ENCODE assay signal across 8 mouse cellular contexts in the genomic region with DNA sequence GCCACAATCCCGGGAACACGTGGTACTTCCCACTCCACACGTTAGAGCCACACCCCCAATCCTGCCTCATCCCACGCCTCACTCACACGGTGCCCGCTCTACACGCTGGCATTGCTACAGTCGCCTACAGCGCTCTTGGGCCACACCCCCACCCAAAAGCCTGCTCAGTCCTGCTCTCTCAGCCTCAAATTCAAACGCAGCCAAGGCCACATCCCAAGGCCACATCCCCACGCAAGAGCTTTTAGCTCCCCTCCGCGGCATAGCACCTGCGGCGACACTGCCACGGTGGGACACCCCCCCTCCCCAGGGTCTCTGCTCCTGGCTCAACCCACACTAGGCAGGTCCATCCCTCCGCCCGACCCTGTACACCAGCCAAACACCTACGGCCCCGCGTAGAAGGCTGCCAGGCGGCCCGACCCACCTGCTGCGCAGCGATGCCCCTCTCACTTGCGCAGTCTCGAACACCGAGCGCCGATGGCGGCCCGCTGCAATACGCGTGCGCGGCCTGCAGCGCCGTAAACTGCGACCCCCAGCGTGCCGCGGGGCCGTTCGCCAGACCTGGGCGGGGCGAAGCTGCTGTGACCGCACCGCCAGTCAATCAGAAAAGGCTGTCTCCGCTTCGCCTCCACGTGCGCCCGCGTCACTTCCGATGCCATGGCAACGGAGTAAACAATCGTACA. TPM values are rescaled to one million over a fixed set of nuclear protein-coding genes. Genes with fewer than 3 reads are reported as not detected.
DNase-seq lines count a peak whose midpoint lies in the region; ATAC-seq lines count a peak whose summit lies in the region.

No protein-coding gene starts in this region.

- H3K27me3 ChIP-seq in intestine, embryonic 15.5 days (replicated peaks) = no peaks in the 10 kb centered on the region

- intact Hi-C loops in gastrocnemius, postnatal 36 days (cut with DNase I) = no loop called here
- intact Hi-C loops in left cerebral cortex, postnatal 36 days (cut with DNase I) = loop anchor here (1.0 to 5.0 kb wide), 2 partner anchors 23 to 37 kb away; a partner anchor contains a TSS

- no peaks in the 10 kb centered on the region for H3K9me3 ChIP-seq in intestine, embryonic 15.5 days

- peak; percentile 85 for DNase-seq in adrenal gland, adult 2 months
- peak; percentile 95 for DNase-seq in embryo, embryonic 10 days (ENCODE audit: low spot score)
- peak; percentile 26 to 53 for DNase-seq in gastrocnemius, postnatal 36 days
- peak; percentile 84 to 87 for DNase-seq in left cerebral cortex, postnatal 36 days (ENCODE audit: low spot score in 2 of 2)
- peak; percentile 92 for DNase-seq in mesoderm, embryonic 11.5 days (ENCODE audit: low read depth, low spot score)
- DNase-seq in right cerebral cortex, postnatal 36 days (ENCODE audit: low spot score in 2 of 2) = peak; percentile 81 to 82
- peak; percentile 26 to 50 for DNase-seq in urinary bladder, postnatal 36 days (ENCODE audit: low spot score in 2 of 2)

- H3K4me1 ChIP-seq in intestine, embryonic 15.5 days (replicated peaks) = peaks cover 7% of the 10 kb centered on the region

- H3K9ac ChIP-seq in intestine, embryonic 15.5 days = peak overlapping the region; percentile 60

- no peak overlapping the region for H3K27ac ChIP-seq in intestine, embryonic 15.5 days

- H3K36me3 ChIP-seq in intestine, embryonic 15.5 days = no peaks in the 10 kb centered on the region

- peak; percentile 97 for ATAC-seq in intestine, embryonic 15.5 days

- H3K4me2 ChIP-seq in intestine, embryonic 15.5 days (replicated peaks) = peak overlapping the region; percentile 90

- H3K4me3 ChIP-seq in intestine, embryonic 15.5 days (replicated peaks) = peak overlapping the region; percentile 63

- under 1% methylated on average over 57 of the region's 57 CpGs for WGBS in intestine, embryonic 15.5 days

RNA-seq across cellular contexts. Expression of a gene that starts 23.1 kb away (rescaled TPM):
- 1 to 10 TPM; 3.8 TPM for total RNA-seq in adrenal gland, adult 2 months (2021)
- 1.4 and 2.3 TPM in 2 replicates for polyA plus RNA-seq in adrenal gland, adult 2 months (2012; rRNA removed)
- under 1 TPM; 0.87 to 0.91 TPM for total RNA-seq in gastrocnemius, postnatal 36 days (2021)
- 4.3 and 4.6 TPM in 2 replicates for polyA plus RNA-seq in intestine, embryonic 15.5 days (2015; fragmentation: Nextera tagmentation; extraction: Ambion mirVana)
- total RNA-seq in left cerebral cortex, postnatal 36 days (2021) = 10 to 100 TPM; 14.8 to 22.0 TPM

RNA-seq across cellular contexts. Expression of a gene that starts 38.4 kb away (rescaled TPM):
- total RNA-seq in adrenal gland, adult 2 months (2021) = 1 to 10 TPM; 9.6 to 9.9 TPM
- polyA plus RNA-seq in adrenal gland, adult 2 months (2012; rRNA removed) = 0.28 TPM in 2 replicates
- total RNA-seq in gastrocnemius, postnatal 36 days (2021) = 1 to 10 TPM; 3.6 to 4.3 TPM
- 10.6 and 10.8 TPM in 2 replicates for polyA plus RNA-seq in intestine, embryonic 15.5 days (2015; fragmentation: Nextera tagmentation; extraction: Ambion mirVana)
- 10 to 100 TPM; 17.3 to 24.7 TPM for total RNA-seq in left cerebral cortex, postnatal 36 days (2021)

RNA-seq across cellular contexts. Expression of a gene that starts 45.5 kb away (rescaled TPM):
- total RNA-seq in adrenal gland, adult 2 months (2021) = not detected
- not detected in 2 replicates for polyA plus RNA-seq in adrenal gland, adult 2 months (2012; rRNA removed)
- total RNA-seq in gastrocnemius, postnatal 36 days (2021) = not detected
- not detected in 2 replicates for polyA plus RNA-seq in intestine, embryonic 15.5 days (2015; fragmentation: Nextera tagmentation; extraction: Ambion mirVana)
- under 1 TPM in 1 of 2 experiments, not detected in 1; 0.05 TPM for total RNA-seq in left cerebral cortex, postnatal 36 days (2021)

RNA-seq across cellular contexts. Expression of a gene that starts 54.3 kb away (rescaled TPM):
- 10 to 100 TPM; 19.6 to 24.4 TPM for total RNA-seq in adrenal gland, adult 2 months (2021)
- polyA plus RNA-seq in adrenal gland, adult 2 months (2012; rRNA removed) = 5.6 and 7.1 TPM in 2 replicates
- total RNA-seq in gastrocnemius, postnatal 36 days (2021) = 1 to 10 TPM; 6.4 to 8.2 TPM
- 27.5 and 27.9 TPM in 2 replicates for polyA plus RNA-seq in intestine, embryonic 15.5 days (2015; fragmentation: Nextera tagmentation; extraction: Ambion mirVana)
- 10 to 100 TPM; 13.0 to 15.8 TPM for total RNA-seq in left cerebral cortex, postnatal 36 days (2021)

Comparison
In these comparisons a context has a peak if more than half of its experiments do, and no peak if none do; other contexts are left out.
1. DNase-seq: peak in every context shown above with its lines; median percentile 95 in embryo, embryonic 10 days; 92 in mesoderm, embryonic 11.5 days; 86 in left cerebral cortex, postnatal 36 days; 85 in adrenal gland, adult 2 months; 82 in right cerebral cortex, postnatal 36 days; 40 in gastrocnemius, postnatal 36 days; 38 in urinary bladder, postnatal 36 days.